Mouse (Mus musculus) testis, adult 2 months (tissue): ENCODE measurements around the gene Tmem251.
A peak's percentile ranks its signal among the peaks of the same experiment; 100 is the strongest.

Source experiments
- CTCF ChIP-seq: fragments of 200-500 bp; IDR thresholded peaks from 2 replicates; pipeline ENCODE4 v1.5.1; 2012; ENCODE audit warnings: low read depth, mild to moderate bottlenecking, inconsistent platforms, low read length, moderate library complexity; ENCODE audit not compliant: control insufficient read depth, insufficient read depth, insufficient replicate concordance
- POLR2A ChIP-seq: fragments of 200-500 bp; IDR thresholded peaks from 2 replicates; pipeline ENCODE4 v1.6.1; 2012; ENCODE audit warnings: low read depth, mild to moderate bottlenecking, inconsistent platforms, low read length, moderate library complexity; ENCODE audit not compliant: control insufficient read depth

DNA sequence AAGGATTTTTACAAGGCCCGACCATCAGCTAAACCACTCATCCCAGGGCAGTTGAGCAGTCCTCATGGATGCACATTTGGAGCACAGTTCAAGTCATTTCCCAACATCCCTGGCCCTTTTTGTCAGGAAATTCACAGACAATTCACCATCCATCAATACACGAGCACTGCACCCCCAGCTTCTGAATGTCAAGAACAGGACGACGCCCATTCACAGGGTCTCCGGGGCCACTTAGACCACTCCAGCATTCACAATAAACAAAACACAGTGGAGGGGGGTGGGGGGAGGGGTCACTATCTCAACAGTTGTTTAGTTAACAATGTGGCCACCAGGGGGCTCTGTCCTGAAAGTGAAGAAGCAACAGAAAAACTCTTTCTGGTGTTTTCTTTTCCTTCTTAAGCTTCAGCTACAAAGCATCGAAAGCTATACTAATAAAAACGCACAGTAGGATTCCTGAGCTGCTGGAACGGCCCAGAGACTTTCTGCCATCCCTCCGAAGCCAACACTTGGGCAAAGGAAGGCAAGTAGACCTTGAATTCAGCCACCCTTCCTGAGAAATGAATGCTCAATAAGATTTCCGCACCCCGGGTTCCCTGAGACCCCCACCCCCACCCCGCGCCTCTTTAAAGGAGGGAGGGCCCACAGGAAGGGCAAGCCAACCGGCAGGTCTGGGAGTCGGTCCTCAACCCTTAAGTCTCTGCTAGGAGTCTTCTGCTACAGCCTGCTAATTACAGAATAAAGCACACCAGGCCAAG lies 41.0 kb upstream of the Tmem251 start:
- TF ChIP-seq CTCF (peak; percentile 25; the same call in 1 of the 2 replicates), POLR2A (no peak)
